Mouse (Mus musculus) E14TG2a.4 (cell line): ENCODE data around the gene Kif1b.

ENCODE experiments used
- CTCF ChIP-seq: conservative IDR thresholded peaks from 2 replicates; pipeline ENCODE4 v1.5.1; 2014; ENCODE audit warnings: low read length
- NANOG ChIP-seq: IDR thresholded peaks from 2 replicates; pipeline ENCODE4 v1.6.1; 2014; ENCODE audit warnings: borderline replicate concordance, low read length, mixed read lengths
- POU5F1 ChIP-seq: IDR thresholded peaks from 2 replicates; pipeline ENCODE4 v1.6.1; 2014; ENCODE audit warnings: low read length, borderline replicate concordance

- no peak for TF ChIP-seq CTCF
- TF ChIP-seq POU5F1: no peak
- no peak for TF ChIP-seq NANOG
These were observed 48.6 kb downstream of the Kif1b start for GRCm38 (mm10) chr4:149258926-149259325.
